Mouse (Mus musculus) fibroblast of lung, adult 2 months (primary cell): ENCODE results near the gene Fa2h.

Experiments used
- DNase-seq: peaks from one replicate; pipeline ENCODE4 v3.0.0-alpha.2; 2011; ENCODE audit warnings: low read depth

Gene Fa2h

GRCm38 (mm10) chr8:111299363-111299820 is 94.2 kb downstream of the Fa2h start:
- no peak for DNase-seq

- DNase-seq = no peak
Measured at GRCm38 (mm10) chr8:111298011-111298410, 95.6 kb downstream of the Fa2h start.
